Mouse (Mus musculus) urinary bladder, postnatal 4 days (tissue): Measurements from ENCODE around the gene Mrps7.

Source experiments
- DNase-seq, 2 experiments: peaks; one replicate each; pipeline ENCODE4 v3.0.0; 2021 to 2022; ENCODE audit warnings: low spot score in 2 of 2

Gene Mrps7

DNA sequence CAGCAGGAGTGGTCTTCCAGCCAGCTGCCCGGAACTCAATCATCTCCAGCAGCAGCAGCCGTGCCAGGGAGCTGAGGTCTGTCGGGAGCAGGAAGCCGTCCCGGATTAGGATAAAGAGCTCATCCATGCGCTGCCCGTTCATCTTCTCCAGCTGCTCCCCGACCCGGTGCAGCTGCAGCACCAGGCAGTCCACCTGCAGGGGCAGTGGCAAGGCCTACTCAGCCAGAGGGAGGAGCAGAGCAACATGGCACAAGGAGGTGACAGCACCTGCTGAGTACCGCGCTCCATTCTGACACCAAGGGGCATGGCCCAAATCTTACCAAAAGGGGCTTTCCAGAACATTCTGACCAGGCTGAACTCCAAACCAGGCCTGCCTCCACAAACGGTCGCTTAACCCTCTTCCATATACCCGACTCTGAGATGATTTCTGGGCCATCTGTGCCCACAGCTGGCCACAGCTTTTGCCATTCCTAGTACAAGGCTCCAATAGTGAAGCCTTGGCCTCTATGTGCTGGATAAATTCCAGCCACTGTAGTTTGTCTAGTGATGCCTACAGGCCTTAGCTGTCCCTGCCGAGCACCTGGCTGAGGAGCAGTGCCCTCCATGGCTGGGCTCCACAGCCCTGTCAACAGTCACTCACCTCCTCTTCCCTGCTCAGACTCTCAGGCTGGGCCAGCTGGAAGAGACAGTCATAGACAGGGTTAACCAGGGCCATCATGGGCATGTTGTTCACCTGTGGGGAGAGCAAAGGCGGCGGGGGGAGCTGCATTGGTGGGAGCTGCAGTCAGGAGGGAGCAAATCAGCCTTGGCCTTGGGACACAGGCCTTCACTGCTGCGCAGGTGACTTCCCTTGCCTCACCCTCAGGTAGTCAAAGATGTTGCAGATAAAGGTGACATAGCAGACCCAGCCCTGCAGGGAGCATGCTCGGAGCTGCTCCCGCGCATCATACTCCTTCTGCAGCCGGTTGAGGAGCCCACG, 5.0 kb downstream of the Mrps7 start:
- no peak for DNase-seq

DNA sequence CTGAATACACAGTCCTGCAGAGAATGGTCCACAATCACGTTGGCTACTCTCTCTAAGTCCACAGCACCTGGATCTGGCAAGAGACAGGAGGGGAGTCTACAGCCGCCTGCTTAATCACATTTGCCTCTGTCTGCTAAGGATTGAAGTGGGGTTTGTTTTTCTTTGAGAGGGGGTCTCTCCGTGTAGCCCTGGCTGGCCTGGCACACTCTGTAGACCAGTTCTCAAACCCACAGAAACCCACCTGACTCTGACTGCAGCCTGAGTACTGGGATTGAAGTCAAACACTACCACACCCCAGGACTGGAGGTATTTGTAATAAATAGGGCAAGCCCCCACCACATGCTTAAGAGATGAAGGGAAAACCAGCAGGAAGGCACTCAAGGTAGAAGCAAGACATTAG, 5.9 kb downstream of the Mrps7 start:
- no peak for DNase-seq

DNA sequence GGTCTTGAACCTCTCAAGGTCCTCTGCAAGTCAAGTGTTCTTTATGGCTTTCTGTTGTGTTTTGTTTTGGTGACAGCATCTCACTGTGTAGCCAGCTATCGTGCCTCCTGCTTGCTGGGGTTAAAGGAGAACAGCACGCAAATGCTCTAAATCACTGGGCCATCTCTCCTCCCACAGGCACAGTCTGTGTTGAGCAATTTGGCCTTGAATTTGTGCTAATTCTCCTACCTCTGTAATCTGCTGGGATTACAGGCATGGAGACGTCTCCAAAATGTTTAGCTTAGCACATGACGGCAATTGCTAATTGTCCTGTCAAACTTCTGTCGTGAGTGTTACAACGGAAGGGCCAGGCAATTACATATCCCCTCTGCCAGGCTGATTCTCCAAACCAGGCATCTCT, 7.4 kb downstream of the Mrps7 start:
- no peak for DNase-seq

DNA sequence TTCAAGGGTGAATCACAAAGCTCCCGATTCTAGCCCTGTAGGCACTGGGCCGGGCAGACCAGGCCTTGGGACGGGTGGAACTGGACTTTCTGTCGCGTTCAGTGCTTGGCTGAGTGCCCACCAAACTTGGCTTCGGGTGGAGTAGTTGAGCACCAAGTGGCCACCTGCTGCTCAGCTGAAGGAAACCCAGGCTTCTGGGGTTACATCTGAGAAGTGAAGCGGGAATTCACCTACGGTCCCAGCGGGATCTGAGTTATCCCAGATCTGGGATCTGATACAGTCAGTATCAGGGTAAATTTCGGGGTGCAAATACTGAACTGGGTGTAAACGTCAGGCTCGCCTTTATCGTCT, 8.3 kb downstream of the Mrps7 start:
- DNase-seq: peak; percentile 68 to 82

DNA sequence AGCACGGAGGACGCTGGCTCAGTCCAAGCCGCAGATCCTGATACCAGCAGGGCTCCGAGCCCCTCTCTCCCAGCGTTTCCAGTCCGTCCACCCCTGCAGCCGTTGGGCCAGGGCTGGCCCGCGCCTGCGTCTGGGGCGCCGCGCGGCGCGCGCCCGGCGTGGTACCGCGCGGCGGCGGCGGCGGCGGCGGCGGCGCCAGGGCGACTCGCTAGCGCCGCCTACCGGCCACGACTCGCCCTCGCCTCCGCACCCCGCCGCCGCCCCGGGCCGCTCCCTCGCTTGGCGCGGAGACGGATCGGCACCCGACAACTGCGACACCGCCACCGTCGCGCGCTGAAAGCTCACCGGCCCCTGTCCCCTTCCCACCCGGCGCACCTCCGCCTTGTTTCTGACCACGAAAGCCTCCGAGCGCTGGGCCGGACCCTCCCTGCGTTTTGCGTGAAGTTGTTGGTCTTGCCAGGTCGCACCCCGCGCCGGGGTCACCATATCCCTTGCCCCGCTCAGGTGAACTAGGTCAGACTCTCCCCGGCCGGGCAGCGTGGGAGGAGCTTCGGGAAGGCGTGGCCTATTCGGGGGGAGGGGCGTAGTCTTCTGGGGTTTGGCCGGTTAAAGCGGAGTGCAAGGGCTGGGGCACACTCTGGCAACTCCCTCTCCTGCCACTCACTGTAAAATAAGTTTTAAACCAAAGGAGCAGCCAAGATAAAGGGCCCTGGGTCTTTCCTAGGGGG, 8.8 kb downstream of the Mrps7 start, which contains the start of gene Mif4gd:
TSS of gene Mif4gd (minus strand) at position 560 of the 728 bp plus-strand sequence.
- DNase-seq: peak; percentile 88 to 96

DNA sequence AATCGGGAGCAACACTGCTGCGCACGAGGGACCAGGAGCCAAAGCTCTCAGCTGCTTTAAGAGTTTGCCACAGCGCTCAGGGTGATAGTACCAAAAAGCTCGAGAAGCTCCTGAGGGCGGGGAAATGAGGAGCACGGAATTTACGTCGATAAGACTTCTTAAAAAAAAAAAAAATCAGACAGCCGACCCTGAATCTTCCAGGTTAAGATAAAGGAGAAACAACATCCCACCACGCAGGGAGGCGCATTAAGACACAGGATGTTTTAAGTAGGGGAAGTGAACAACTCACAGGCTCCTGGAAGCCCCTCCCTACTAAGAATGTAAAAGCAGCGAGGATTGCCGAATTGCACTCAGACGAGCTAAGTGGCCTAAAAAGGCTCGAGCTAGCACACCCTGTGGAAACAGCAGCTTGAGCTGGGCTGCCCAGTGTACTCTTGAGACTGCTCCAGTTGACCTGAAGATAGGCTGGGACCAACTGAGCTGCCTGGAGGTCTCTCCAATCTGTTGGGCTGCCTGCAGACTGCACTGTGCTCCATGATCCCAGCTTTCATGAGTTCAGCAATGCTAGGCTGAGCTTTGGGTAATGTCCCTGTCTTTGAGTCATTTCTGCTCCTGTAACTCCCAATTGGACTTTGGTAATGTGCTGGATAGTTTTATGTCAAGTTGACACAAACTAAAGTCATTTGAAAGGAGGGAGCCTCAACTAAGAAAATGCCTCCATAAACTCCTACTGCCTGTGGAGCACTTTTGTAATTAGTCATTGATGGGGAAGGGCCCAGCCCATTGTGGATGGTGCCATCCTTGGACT, 9.6 kb downstream of the Mrps7 start:
- no peak for DNase-seq

DNA sequence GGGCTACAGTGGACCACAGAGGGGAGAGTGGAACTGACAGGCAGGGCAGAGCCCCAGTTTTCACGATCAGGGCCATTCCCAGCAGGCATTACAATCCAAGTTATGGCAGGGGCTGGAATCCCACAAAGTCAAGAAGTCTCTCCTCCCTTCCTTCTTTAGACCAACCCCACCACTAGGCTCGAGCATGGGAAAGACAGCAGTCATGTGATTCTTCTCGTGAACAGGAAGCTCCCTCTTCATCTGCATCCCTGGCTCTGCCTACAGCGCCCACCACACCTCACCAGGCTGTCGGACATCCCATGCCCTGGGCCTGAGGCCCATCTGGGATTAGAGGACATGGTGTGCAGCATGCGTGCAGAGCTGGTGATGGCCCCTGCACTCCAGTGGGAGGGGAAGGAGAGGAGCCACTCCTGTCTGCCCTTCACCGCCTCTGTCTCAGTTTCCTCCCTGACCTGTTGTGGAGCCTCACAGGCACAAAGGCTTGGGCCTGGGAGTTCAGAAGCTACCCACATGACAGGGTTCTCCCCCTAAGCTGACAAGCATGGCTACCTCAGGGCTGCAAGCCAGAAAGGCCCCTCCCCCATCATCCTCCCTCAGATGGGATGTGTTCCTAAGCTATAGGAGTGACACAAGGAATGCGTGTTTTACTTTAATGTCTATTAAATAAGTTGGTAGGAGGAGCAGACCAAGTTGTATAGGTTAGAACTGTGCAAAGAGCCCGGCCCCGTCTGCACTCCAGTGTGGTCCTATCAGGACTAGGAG, 10.8 kb downstream of the Mrps7 start:
- no peak for DNase-seq

DNA sequence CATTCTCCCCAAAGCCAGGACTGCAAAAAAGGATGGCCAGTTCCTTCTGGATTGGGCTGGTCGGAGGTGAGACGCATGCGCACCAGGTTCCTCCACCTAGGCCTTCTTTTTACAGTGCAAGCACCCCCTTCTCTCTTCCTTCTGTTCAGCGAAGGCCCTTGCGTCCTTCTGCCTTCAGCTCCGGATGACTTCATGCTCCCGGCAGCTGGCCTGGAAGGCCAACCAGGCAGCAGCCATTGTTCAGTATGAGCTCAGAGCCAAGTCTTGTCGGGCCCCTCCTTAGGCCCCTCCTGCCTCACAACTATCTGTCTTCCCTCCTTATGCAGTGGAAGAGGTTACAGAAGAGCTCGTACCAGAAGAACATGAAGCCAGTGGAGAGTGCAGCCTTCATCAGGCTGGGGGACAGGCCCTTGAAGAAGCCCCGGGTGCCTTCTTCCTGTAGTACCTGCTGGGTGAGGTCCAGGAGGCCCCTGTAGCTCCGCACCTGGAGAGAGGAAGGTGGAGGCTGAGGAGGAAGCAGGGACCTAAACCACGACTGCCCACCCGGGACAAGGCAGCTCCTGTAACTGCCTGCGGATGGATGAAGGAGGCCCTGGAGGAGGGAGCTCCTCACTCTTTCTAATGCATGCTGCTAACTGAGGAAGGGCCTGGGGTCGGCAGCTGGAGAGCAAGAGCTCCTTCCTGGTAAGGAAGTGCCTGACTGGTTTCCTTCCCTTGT, 11.5 kb downstream of the Mrps7 start:
- DNase-seq: peak in 1 of 2 experiments; percentile 61

DNA sequence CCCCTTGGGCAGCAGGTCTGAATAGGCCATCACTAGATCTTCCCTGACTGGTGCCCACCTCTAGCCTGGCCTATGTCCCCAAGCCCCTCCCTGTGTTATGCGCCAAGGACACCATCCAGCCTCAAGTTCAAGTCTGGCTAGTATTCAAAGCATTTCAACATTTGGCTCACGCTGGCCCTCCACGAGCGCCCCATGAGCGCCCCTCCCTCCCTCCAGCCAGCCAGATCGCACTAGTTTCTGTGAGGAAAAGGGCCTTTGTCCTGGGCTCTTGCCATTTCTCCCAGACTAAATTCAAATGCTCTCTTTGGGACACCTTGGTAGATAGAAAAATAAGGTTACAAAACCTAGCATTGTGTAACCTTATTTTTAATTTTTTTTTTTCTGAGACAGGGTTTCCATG, 12.2 kb downstream of the Mrps7 start:
- DNase-seq: no peak

DNA sequence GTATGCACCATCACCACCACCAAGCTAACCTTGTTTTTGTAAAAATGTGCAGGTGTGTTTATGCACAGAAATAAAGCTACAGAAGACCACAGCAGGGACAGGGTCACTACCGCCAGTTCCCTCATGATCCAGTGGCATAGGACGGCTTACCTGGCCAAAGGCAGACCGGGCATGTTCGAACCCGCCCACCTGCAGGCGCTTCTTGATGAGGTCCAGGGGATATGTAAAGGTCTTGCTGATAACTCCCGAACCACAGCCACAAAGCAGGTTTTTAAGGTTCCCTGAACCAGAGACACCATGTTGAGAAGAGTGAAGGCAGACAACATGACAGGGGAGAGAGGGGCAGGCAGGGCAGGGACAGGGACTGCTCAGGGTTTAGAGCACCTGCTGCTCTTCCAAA, 12.6 kb downstream of the Mrps7 start:
- no peak for DNase-seq

DNA sequence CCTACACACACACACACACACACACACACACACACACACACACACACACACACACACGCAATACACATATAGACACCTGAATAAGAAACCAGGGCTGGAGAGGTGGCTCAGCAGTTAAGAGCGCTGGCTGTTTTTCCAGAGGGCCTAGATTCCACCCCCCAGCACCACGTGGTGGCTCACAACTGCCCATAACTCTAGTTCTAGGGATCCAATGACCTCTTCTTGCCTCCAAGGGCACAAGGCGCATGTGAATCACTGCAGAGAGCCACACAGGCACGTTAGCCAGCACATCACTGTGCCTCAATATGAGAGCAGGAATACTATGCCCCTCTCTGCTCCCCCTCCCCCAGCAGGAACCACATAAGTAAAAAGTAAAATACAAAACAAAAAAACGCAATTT, 13.2 kb downstream of the Mrps7 start:
- DNase-seq: no peak

DNA sequence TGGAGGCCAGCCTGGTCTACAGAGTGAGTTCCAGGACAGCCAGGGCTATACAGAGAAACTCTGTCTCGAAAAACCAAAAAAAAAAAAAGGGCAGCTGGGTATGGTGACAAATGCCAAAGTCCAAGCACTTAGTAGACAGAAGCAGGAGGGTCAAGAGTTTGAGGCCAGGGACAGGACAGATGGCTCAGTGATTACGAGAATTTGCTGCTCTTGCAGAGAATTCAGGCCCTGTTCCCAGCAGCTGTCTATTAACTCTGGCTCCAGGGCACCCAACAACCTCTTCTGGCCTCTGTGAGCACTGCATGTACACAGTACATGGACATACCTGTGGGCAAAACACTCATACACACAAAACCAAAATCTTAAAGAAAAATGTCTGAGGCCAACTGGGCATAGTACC, 14.3 kb downstream of the Mrps7 start:
- no peak for DNase-seq

DNA sequence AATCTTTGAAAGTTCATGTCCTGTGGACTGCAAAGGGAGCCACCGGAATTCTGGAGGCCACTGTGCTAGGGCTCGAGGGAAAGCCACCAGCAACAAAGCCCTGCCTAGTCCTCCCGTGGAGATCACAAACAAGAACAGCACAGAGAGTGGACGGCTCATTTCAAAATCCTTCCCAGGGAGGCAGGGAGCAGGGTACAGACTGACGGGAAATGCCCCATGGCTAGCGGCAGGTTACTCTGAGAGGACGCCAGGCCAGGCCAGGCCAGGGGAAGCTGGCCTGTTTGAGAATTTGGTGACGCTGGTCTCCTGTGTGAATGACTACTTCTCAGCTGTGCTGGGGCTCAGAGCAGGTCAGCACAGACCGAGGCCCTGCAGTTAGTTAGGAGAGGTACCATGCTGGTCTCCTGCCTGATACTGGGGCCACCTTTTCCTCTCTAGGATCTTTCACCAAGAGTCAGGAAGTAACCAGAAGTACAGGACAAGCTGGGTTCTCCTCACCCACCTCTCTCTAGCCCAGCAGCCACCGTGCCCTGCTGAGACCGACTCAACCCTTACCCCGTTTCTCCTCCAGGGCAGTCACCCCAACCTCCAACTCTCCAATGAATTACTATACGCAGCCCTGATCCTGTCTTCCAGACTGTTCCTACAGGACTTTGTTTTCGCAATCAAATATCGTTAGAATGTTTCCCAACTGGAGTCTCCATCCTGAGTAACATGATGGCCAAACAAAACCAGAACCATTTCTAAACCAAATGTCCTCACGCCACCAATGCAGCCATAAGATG, 15.2 kb downstream of the Mrps7 start:
- DNase-seq: no peak

DNA sequence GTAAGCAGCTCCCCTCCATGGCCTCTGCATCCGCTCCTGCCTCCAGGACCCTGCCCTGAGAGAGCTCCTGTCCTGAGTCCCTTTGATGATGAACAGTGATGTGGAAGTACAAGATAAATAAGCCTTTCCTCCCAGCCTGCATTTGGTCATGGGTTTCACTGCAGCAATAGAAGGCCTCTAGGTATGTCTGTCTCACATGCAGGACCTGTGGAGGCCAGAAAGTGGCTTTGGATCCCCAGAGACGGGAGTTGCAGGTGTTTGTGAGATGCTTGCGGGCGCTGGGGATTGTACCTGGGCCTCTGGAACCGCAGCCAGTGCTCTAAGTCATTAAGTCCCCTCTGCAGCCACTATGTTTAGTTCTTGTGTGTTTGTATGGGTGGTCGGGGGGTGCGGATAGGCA, 16.2 kb downstream of the Mrps7 start:
- DNase-seq: no peak

DNA sequence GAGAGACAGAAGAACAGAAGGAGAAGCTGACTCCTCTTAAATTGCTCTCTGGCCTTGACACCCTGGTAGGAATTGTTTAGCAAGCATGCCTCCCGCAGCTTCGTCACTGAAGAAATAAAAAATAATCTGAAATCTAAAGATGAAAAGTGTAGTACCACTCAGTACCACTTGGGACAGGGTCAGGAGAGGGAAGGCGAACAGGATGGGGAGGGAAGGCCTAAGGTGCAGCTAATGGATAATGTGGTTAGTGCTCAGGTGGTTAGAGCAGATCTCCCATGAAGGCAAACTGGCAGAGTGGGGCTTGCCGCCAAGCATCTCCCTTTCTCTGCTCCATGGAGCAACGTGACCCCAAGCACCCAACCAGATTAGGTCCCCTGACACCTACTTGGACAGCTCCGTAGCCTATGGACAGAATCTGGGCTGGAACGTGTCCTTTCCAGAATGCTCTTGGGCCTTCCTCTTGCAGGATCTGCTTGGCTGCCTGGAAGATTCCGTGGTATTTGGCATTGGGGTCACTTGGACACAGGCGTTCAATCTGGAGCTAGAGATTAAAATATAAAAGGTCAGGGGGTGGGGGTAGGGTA, 19.9 kb downstream of the Mrps7 start:
- no peak for DNase-seq

DNA sequence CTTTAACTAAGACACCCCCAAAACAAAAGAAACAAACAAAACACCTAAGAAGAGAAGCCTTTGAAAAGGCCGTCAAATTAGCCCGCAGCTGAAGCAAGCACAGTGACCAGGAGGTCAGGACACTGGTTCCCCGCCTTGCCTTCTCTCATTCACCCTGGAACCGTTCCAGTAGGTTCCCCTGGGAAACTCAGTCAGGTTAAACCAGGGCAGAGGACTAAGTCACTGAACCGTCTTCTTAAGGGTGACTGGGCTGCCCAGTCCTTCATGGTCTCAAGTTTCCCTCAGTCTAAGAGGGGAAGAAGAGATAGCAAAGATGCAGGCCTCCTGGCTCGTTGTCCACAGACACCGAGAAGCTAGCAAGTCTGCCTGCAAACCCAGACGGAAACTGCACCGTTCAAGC, 22.2 kb downstream of the Mrps7 start:
- no peak for DNase-seq

DNA sequence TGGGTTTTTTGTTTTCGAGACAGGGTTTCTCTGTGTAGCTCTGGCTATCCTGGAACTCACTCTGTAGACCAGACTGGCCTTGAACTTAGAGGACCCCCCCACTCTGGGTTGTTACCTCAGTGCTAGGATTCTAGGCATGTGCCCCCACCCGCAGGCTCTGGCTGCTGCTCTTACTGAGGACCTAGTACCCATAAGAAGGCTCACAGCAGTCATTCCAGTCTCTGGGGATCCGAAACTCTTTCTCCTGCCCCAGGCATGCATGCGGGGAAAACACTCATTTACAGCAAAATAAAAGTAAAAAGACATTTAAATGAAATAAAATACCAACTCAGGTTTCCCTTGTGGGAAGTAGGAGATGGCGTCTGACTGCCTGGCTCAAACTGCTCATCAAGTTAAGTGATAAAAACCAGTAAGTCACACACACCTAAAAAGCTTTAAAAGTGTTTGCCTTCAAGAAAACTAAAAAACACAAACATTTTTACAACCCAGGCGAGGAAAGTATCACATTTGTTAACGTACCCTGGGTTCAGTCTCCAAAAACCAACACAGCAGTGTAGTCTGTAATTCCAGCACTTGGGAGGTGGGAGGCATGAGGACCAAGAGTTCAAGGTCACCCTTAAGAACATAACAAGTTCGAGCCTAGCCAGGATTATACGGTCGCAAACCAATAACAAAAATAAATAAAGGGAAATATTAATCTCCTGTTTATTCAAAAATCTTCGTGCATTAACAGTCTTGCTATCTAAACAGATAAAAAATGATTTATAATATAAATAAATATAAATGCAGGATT, 23.3 kb downstream of the Mrps7 start:
- DNase-seq: no peak

DNA sequence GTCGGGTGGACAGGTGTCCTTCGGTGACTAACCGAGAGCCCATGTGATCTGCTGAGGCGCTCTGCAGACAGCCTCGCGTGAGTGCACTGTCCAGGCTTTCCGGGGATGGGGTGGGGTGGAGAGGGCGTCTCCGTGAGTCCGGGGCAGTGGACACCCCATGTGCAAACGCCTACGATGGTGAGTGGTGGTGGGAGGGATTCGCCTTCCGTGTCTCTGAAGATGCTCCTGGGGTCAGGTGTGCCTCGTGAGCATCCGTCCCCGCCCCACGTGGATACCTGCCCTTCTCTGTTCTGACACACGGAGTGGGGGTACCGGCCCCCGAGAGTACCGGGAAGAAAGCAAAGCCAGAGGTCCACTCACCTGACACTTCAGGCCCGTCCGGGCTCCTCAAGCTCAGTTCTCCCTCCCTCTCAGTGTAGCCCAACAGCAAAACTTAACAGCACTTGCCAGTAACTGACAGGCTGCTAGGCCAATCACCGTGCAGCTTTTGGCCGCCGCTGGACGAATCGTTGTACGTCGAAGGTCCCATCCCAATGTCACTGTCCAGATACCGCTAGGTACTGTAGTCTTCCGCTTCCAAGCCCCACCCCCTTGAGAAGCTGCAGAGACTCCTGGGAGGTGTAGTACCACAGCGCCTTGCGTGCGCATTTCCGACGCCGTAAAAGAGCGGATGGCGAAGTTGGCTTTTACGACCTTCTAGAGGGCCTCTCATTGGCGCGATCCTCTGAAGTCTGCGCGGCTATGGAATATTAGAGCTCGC, 24.2 kb downstream of the Mrps7 start, which contains the start of gene Slc25a19:
TSS of gene Slc25a19 (minus strand) at position 591 of the 760 bp plus-strand sequence.
- DNase-seq: peak; percentile 98 to 99
